Mouse (Mus musculus): ENCODE data around the gene Myl10. TPM values are rescaled to one million over a fixed set of nuclear protein-coding genes. Genes with fewer than 3 reads are reported as not detected.
"Not testable (repeated sequence)": the region's sequence is repeated elsewhere in the genome, so short reads cannot be mapped to it uniquely, and the experiment has no call there.

Gene Myl10
- total RNA-seq (2021), result not detected
- long read RNA-seq, experiment 1, result 0 reads
- long read RNA-seq, experiment 2, result 0 reads

GRCm38 (mm10) chr5:136692784-136693183 is at the start of gene Myl10:
Gene Myl10 (plus strand): TSS chr5:136693146.
- no peak for DNase-seq

- DNase-seq, result no peak
These were observed 46.1 kb upstream of the Myl10 start for GRCm38 (mm10) chr5:136646731-136647328.

- no peak for DNase-seq
These were observed 43.9 kb upstream of the Myl10 start for GRCm38 (mm10) chr5:136649071-136649470.

GRCm38 (mm10) chr5:136649655-136650054 is 43.3 kb upstream of the Myl10 start:
- no peak for DNase-seq

GRCm38 (mm10) chr5:136654481-136654880 is 38.5 kb upstream of the Myl10 start:
- DNase-seq, result no peak

GRCm38 (mm10) chr5:136656830-136657395 is 36.0 kb upstream of the Myl10 start:
- DNase-seq, result peak; percentile 7

GRCm38 (mm10) chr5:136660721-136661120 is 32.2 kb upstream of the Myl10 start:
- not testable (repeated sequence) for DNase-seq

- DNase-seq, result peak; percentile 10
These were observed 30.7 kb upstream of the Myl10 start for GRCm38 (mm10) chr5:136662281-136662680.

GRCm38 (mm10) chr5:136662822-136663221 is 30.1 kb upstream of the Myl10 start:
- peak; percentile 73 for DNase-seq

- DNase-seq, result peak; percentile 89
These were observed 28.4 kb upstream of the Myl10 start for GRCm38 (mm10) chr5:136664497-136664896.

GRCm38 (mm10) chr5:136676315-136677030 is 16.5 kb upstream of the Myl10 start:
- no peak for DNase-seq

GRCm38 (mm10) chr5:136678840-136679348 is 14.1 kb upstream of the Myl10 start:
- no peak for DNase-seq

- DNase-seq, result no peak
These were observed 6.6 kb upstream of the Myl10 start for GRCm38 (mm10) chr5:136686349-136686748.

GRCm38 (mm10) chr5:136687561-136687960 is 5.4 kb upstream of the Myl10 start:
- DNase-seq, result peak; percentile 35

- DNase-seq, result no peak
These were observed 4.1 kb upstream of the Myl10 start for GRCm38 (mm10) chr5:136688841-136689240.

- DNase-seq, result no peak
These were observed 1.8 kb upstream of the Myl10 start for GRCm38 (mm10) chr5:136691170-136691569.

- DNase-seq, result no peak
These were observed 472 bp downstream of the Myl10 start for GRCm38 (mm10) chr5:136693418-136693817.

- no peak for DNase-seq
These were observed 2.0 kb downstream of the Myl10 start for GRCm38 (mm10) chr5:136694976-136695375.

- no peak for DNase-seq
These were observed 3.6 kb downstream of the Myl10 start for GRCm38 (mm10) chr5:136696516-136696915.

GRCm38 (mm10) chr5:136697618-136698017 is 4.7 kb downstream of the Myl10 start:
- no peak for DNase-seq

- no peak for DNase-seq
These were observed 9.3 kb downstream of the Myl10 start for GRCm38 (mm10) chr5:136702159-136702725.

GRCm38 (mm10) chr5:136703751-136704150 is 10.8 kb downstream of the Myl10 start:
- DNase-seq, result peak; percentile 89

GRCm38 (mm10) chr5:136704151-136704550 is 11.2 kb downstream of the Myl10 start:
- DNase-seq, result no peak

Data from adrenal gland, postnatal 10 days (tissue).